Mouse (Mus musculus) MN1 (cell line): ENCODE results near the gene Speer4b.
"Not testable (repeated sequence)": the region's sequence is repeated elsewhere in the genome, so short reads cannot be mapped to it uniquely, and the experiment has no call there.

Source experiments
- DNase-seq: peaks from one replicate; pipeline ENCODE4 v3.0.0-alpha.2; 2016; ENCODE audit warnings: low spot score

Speer4b gene

GRCm38 (mm10) chr5:27501338-27501737, at the start of gene Speer4b:
Gene Speer4b (minus strand): TSS chr5:27501438.
- DNase-seq = not testable (repeated sequence)

- DNase-seq = no peak
Measured at GRCm38 (mm10) chr5:27549291-27549690, 48.1 kb upstream of the Speer4b start.

- DNase-seq = no peak
Measured at GRCm38 (mm10) chr5:27544816-27545270, 43.6 kb upstream of the Speer4b start.

GRCm38 (mm10) chr5:27526906-27527305, 25.7 kb upstream of the Speer4b start:
- DNase-seq = no peak

GRCm38 (mm10) chr5:27518716-27519115, 17.5 kb upstream of the Speer4b start:
- DNase-seq = no peak

GRCm38 (mm10) chr5:27490942-27491341, 10.3 kb downstream of the Speer4b start:
- DNase-seq = no peak

- no peak for DNase-seq
Measured at GRCm38 (mm10) chr5:27486138-27486537, 15.1 kb downstream of the Speer4b start.

- no peak for DNase-seq
Measured at GRCm38 (mm10) chr5:27481706-27482105, 19.5 kb downstream of the Speer4b start.

- no peak for DNase-seq
Measured at GRCm38 (mm10) chr5:27474964-27475465, 26.2 kb downstream of the Speer4b start.

GRCm38 (mm10) chr5:27457686-27458085, 43.6 kb downstream of the Speer4b start:
- DNase-seq = no peak

GRCm38 (mm10) chr5:27456981-27457380, 44.3 kb downstream of the Speer4b start:
- DNase-seq = no peak

- DNase-seq = no peak
Measured at GRCm38 (mm10) chr5:27454386-27454785, 46.9 kb downstream of the Speer4b start.

GRCm38 (mm10) chr5:27453201-27453845, 47.9 kb downstream of the Speer4b start:
- DNase-seq = no peak
